Mouse (Mus musculus): Measurements from ENCODE around the gene Gnas. TPM values are rescaled to one million over a fixed set of nuclear protein-coding genes. Genes with fewer than 3 reads are reported as not detected.

Gnas gene
- total and polyA plus RNA-seq, 2 experiments, result 201 to 417 TPM

DNA sequence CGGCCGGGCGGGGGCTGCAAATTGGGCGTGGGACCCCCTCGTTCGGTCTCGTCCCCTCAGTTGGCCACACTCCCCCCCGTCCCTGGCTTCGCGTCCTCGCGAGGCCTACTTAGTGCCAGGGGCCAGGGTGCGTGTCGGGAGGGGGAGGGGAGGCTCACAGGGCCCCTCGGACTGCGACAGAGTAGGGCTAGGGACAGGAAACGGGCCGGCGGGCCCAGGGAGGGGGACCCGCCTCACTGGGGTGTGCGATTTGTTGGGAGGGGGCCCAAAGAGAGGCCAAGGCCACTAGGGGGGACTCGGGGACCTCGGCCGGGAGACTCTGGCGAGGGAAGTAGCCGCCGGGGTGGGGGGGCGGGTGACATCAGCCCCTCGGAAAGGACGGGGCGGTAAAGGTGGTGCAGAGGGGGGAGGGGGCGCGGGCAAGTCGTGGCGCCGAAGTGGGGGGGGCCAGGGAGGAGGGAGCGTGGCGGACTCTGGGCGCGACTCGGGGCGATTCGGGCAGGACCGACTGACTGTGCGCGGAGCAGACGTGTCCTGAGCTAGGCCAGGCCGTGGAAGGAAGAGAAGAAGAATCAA is 46.6 kb downstream of the Gnas start:
- WGBS, result 1% methylated on average over 47 of the region's 48 CpGs
- Histone ChIP-seq H3K27me3 (ENCODE audit: control insufficient read depth, insufficient read depth, low read length) (no peaks in the 10 kb centered on the region; the same call in 1 of the 2 replicates), H3K4me1 (ENCODE audit: control insufficient read depth, insufficient read depth, low read length) (peaks cover 12% of the 10 kb centered on the region), H3K79me2 (ENCODE audit: control insufficient read depth, insufficient read depth, low read length) (peaks cover 32% of the 10 kb centered on the region), H3K4me3 (ENCODE audit: insufficient read depth, low read depth, low read length) (peak overlapping the region; percentile 100), H3K27ac (replicated peaks; ENCODE audit: insufficient read depth, low read depth, low read length) (peak overlapping the region; percentile 98), H3K9ac (ENCODE audit: low read depth, low read length) (peak overlapping the region; percentile 100), H3K36me3 (ENCODE audit: control insufficient read depth, insufficient read depth, low read length) (no peaks in the 10 kb centered on the region)
- TF ChIP-seq POLR2A (IDR thresholded peaks at IDR 0.05; ENCODE audit: extremely low read depth, insufficient read depth, low read length) (no peak), CTCF (IDR thresholded peaks at IDR 0.05; ENCODE audit: low read depth, low read length) (no peak)
- peak; percentile 42 for DNase-seq (ENCODE audit: extremely low read depth, low read depth, low spot score)

DNA sequence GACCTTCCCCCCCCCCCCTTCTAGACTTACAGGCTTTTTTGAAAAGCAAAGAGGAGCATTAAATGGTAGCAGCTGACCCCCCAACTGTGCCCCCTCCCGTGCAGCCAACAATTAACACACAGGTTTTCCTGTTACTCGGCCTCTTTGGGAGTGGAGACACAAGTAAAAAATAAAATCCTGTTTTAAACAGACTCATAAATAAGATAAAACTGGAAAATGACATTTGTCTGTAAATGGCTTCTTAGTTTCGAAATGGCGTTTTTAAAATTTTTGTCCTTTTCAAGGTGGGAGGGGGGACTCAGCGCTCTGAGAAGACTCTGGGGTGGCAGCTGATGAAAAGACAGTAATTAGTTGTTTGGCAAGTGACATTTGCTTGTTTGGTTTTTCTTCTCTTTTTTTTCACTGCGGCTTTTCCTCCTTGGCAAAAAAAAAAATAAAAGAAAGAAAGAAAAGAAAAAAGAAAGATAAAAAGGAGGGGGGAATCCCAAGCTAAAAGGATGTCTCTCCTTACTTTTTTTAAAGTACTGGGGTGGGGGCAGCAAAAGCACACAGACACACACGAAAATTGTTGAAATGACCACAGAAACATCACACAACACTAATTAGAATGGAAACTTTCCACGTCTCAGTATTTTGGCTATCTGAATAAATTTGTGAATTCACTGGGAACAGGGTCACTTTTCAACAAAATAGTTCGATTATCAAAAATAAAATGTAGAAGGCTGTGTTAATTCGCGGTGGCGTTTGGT is 47.3 kb downstream of the Gnas start:
- Histone ChIP-seq H3K4me3 (ENCODE audit: insufficient read depth, low read depth, low read length) (peak overlapping the region; percentile 100), H3K36me3 (ENCODE audit: control insufficient read depth, insufficient read depth, low read length) (no peaks in the 10 kb centered on the region), H3K4me1 (ENCODE audit: control insufficient read depth, insufficient read depth, low read length) (peaks cover 12% of the 10 kb centered on the region), H3K79me2 (ENCODE audit: control insufficient read depth, insufficient read depth, low read length) (peaks cover 36% of the 10 kb centered on the region), H3K27me3 (ENCODE audit: control insufficient read depth, insufficient read depth, low read length) (no peaks in the 10 kb centered on the region; the same call in 1 of the 2 replicates), H3K27ac (replicated peaks; ENCODE audit: insufficient read depth, low read depth, low read length) (peak overlapping the region; percentile 47; the same call in 1 of the 2 replicates), H3K9ac (ENCODE audit: low read depth, low read length) (peak overlapping the region; percentile 79)
- WGBS, result 14% methylated on average over 12 of the region's 12 CpGs
- no peak for TF ChIP-seq POLR2A (IDR thresholded peaks at IDR 0.05; ENCODE audit: extremely low read depth, insufficient read depth, low read length)
- TF ChIP-seq CTCF (IDR thresholded peaks at IDR 0.05; ENCODE audit: low read depth, low read length), result no peak
- DNase-seq (ENCODE audit: extremely low read depth, low read depth, low spot score), result no peak

DNA sequence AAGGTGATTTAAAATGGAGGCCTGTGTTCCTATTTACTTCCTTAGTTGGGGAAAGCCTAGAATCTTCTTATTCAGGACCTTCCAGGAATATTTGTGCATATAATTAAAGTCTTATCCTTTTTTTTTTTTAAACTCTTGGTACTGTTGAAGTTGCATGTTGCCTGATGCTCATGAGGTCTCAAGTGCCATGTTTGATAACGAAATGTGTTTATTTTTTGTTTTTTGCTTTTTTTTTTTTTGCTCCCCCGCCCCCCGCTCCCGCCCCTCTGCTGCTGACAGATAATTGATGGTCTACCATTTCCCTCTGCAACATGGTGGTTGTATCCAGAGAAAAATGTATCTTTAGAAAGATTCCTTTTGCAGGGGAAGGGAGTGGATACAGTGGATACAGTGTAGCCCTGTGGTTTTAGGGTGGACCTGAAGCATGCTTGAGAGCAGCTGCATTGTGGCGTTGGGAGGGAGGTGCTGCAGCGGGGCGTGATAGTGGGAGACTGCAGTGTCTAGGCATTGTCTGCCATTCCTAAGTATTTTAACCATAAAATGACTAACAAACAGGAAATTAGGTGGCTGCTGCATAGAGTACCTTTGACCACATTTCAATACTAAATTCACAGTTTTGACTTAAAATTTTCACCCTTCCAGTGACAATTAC is 49.2 kb downstream of the Gnas start:
- Histone ChIP-seq H3K4me3 (ENCODE audit: insufficient read depth, low read depth, low read length) (no peak overlapping the region), H3K27me3 (ENCODE audit: control insufficient read depth, insufficient read depth, low read length) (no peaks in the 10 kb centered on the region), H3K36me3 (ENCODE audit: control insufficient read depth, insufficient read depth, low read length) (peaks cover 1% of the 10 kb centered on the region; the same call in 1 of the 2 replicates), H3K27ac (replicated peaks; ENCODE audit: insufficient read depth, low read depth, low read length) (no peak overlapping the region), H3K79me2 (ENCODE audit: control insufficient read depth, insufficient read depth, low read length) (peaks cover 47% of the 10 kb centered on the region), H3K4me1 (ENCODE audit: control insufficient read depth, insufficient read depth, low read length) (peaks cover 12% of the 10 kb centered on the region), H3K9ac (ENCODE audit: low read depth, low read length) (no peak overlapping the region)
- TF ChIP-seq POLR2A (IDR thresholded peaks at IDR 0.05; ENCODE audit: extremely low read depth, insufficient read depth, low read length), result no peak
- TF ChIP-seq CTCF (IDR thresholded peaks at IDR 0.05; ENCODE audit: low read depth, low read length), result no peak
- WGBS, result 76% methylated on average over 7 of the region's 7 CpGs
- DNase-seq (ENCODE audit: extremely low read depth, low read depth, low spot score), result no peak

DNA sequence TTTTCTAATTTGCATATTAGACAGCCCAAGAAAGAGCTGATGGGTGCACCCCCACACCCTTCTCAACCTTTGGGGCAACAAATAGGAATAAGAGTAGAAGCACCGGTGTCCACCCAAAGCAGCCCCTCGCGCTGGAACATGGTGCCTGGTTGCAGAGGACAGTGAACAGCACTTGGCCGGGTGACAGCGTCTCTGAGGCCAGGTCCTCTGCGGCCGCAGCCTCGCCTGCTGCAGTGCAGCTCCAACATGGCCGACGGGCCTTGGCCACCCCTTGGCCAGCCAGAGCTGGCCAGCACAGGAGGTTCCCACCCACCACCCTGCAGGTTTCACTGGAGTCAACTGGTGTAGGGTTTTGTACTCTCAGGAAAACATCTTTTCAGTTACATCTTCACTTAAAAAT is 50.3 kb downstream of the Gnas start:
- TF ChIP-seq POLR2A (IDR thresholded peaks at IDR 0.05; ENCODE audit: extremely low read depth, insufficient read depth, low read length) (no peak), CTCF (IDR thresholded peaks at IDR 0.05; ENCODE audit: low read depth, low read length) (no peak)
- H3K4me1 ChIP-seq (ENCODE audit: control insufficient read depth, insufficient read depth, low read length), result peaks cover 7% of the 10 kb centered on the region
- no peak overlapping the region for H3K27ac ChIP-seq (replicated peaks; ENCODE audit: insufficient read depth, low read depth, low read length)
- 71% methylated on average over 10 of the region's 10 CpGs for whole genome bisulfite sequencing
- H3K79me2 ChIP-seq (ENCODE audit: control insufficient read depth, insufficient read depth, low read length), result peaks cover 55% of the 10 kb centered on the region
- H3K9ac ChIP-seq (ENCODE audit: low read depth, low read length), result no peak overlapping the region
- no peak for DNase-seq (ENCODE audit: extremely low read depth, low read depth, low spot score)
- H3K4me3 ChIP-seq (ENCODE audit: insufficient read depth, low read depth, low read length), result no peak overlapping the region
- H3K27me3 ChIP-seq (ENCODE audit: control insufficient read depth, insufficient read depth, low read length), result no peaks in the 10 kb centered on the region
- H3K36me3 ChIP-seq (ENCODE audit: control insufficient read depth, insufficient read depth, low read length), result peaks cover 1% of the 10 kb centered on the region; the same call in 1 of the 2 replicates

DNA sequence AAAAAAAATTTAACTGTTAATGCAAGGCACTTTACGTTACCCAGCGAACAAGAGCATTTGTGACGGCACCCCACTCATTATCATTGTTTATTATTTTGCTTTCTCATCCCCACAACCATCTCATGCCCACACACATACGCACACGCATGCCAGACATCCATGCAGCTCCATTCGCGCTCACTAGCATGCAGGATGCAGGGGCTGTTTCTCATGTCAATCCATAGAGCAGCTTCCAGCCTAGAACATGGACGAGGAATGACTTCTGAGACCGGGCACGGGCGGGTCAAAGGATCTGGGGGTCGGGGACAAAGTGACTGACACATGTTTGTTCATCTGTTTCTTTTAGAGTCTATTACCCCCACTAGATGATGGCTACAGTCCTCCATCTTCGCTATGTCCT is 53.2 kb downstream of the Gnas start:
- no peak overlapping the region for H3K27ac ChIP-seq (replicated peaks; ENCODE audit: insufficient read depth, low read depth, low read length)
- TF ChIP-seq POLR2A (IDR thresholded peaks at IDR 0.05; ENCODE audit: extremely low read depth, insufficient read depth, low read length), result no peak
- TF ChIP-seq CTCF (IDR thresholded peaks at IDR 0.05; ENCODE audit: low read depth, low read length), result no peak
- peaks cover 11% of the 10 kb centered on the region for H3K4me1 ChIP-seq (ENCODE audit: control insufficient read depth, insufficient read depth, low read length)
- peaks cover 61% of the 10 kb centered on the region for H3K79me2 ChIP-seq (ENCODE audit: control insufficient read depth, insufficient read depth, low read length)
- H3K4me3 ChIP-seq (ENCODE audit: insufficient read depth, low read depth, low read length), result no peak overlapping the region
- DNase-seq (ENCODE audit: extremely low read depth, low read depth, low spot score), result no peak
- no peak overlapping the region for H3K9ac ChIP-seq (ENCODE audit: low read depth, low read length)
- H3K36me3 ChIP-seq (ENCODE audit: control insufficient read depth, insufficient read depth, low read length), result peaks cover 3% of the 10 kb centered on the region; the same call in 1 of the 2 replicates
- 86% methylated on average over 13 of the region's 13 CpGs for WGBS
- no peaks in the 10 kb centered on the region for H3K27me3 ChIP-seq (ENCODE audit: control insufficient read depth, insufficient read depth, low read length)
